Mouse (Mus musculus) retina, adult 2 months (tissue): ENCODE data around the gene Gm6370.
"Not testable (repeated sequence)": the region's sequence is repeated elsewhere in the genome, so short reads cannot be mapped to it uniquely, and the experiment has no call there.

ENCODE experiments used
- DNase-seq: peaks from one replicate; pipeline ENCODE4 v3.0.0-alpha.2; 2012; ENCODE audit warnings: low read depth, low spot score

Gm6370 gene

GRCm38 (mm10) chr5:146491063-146491462 lies at the start of gene Gm6370:
Gene Gm6370 (plus strand): TSS chr5:146491363.
- DNase-seq: not testable (repeated sequence)

GRCm38 (mm10) chr5:146442767-146443166 lies 48.4 kb upstream of the Gm6370 start:
- no peak for DNase-seq

DNA sequence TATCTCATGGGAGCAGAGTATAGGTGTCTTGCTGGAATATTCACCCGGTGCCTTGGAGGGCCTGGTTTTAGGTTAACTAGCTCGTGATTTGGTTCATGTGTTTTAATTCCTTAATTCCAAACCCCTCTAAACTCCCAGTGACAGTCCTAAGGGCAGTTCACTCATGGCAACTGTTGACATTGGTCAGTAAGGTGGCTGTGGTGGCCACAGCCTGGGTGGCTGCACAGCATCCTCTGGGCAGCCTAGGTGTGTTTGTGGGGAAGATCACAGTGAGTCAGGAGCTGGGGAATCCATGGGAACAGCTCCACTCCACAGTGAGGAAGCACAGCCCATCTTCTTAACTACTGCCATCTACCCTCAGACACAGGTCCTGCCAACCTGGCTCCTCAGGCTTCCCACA lies 44.5 kb upstream of the Gm6370 start:
- no peak for DNase-seq

- DNase-seq: no peak
Observed at GRCm38 (mm10) chr5:146451592-146452254, 39.4 kb upstream of the Gm6370 start.

GRCm38 (mm10) chr5:146453556-146453955 lies 37.6 kb upstream of the Gm6370 start:
- DNase-seq: no peak

GRCm38 (mm10) chr5:146461612-146462011 lies 29.6 kb upstream of the Gm6370 start:
- no peak for DNase-seq

GRCm38 (mm10) chr5:146466663-146467062 lies 24.5 kb upstream of the Gm6370 start:
- DNase-seq: no peak

GRCm38 (mm10) chr5:146468311-146468710 lies 22.9 kb upstream of the Gm6370 start:
- DNase-seq: no peak

GRCm38 (mm10) chr5:146470821-146471220 lies 20.3 kb upstream of the Gm6370 start:
- no peak for DNase-seq

- DNase-seq: no peak
Observed at GRCm38 (mm10) chr5:146471311-146471710, 19.9 kb upstream of the Gm6370 start.

DNA sequence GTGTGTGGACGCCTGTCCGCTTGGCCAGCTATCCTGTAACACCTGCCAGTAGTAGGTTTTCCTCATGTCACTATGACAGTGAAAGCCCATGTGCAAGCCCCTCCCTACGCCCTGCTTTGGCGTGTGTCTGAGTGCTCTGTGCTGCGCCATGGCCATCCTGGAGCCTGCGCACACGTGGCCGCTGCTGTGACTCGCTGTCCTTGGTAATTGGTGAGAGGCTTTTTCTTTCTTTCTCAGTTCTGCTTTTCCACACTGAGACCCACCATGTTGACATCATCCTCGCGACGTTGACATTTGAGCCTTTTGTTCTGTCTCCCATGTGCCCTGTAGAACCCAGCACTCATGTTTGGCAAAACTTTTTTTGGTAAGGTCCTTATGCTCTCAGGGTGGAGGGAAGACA lies 19.3 kb upstream of the Gm6370 start:
- no peak for DNase-seq

- not testable (repeated sequence) for DNase-seq
Observed at GRCm38 (mm10) chr5:146479564-146479963, 11.6 kb upstream of the Gm6370 start.

- not testable (repeated sequence) for DNase-seq
Observed at GRCm38 (mm10) chr5:146481665-146482064, 9.5 kb upstream of the Gm6370 start, which contains the start of gene Gm6408. Gene Gm6408 (plus strand): TSS chr5:146481965.

DNA sequence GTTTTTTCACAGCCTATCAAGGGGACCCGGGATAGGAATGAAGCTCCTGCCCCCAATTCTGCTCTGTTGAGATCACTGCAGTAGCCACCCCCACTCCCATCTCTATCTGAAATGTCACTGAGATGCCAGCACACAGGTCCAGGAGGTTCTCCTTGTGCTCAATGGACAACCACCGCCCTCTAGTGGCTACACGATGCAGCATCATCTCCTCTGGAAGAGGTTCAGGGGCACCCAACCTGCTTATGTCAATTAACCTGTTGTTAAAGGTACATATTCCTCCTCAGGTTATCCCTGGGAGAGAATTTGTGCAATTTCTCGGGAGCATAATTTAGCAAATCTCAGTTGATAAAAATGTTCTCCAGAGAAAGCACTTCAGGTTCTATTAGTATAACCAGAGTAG lies 2.2 kb upstream of the Gm6370 start:
- DNase-seq: not testable (repeated sequence)

- DNase-seq: not testable (repeated sequence)
Observed at GRCm38 (mm10) chr5:146502099-146502498, 10.9 kb downstream of the Gm6370 start, which contains the start of gene 4930449I24Rik. Gene 4930449I24Rik (plus strand): TSS chr5:146502399.

GRCm38 (mm10) chr5:146513823-146514222 lies 22.7 kb downstream of the Gm6370 start, which contains the start of gene Gm3402:
Gene Gm3402 (plus strand): TSS chr5:146514123.
- not testable (repeated sequence) for DNase-seq

- not testable (repeated sequence) for DNase-seq
Observed at GRCm38 (mm10) chr5:146525501-146525900, 34.3 kb downstream of the Gm6370 start, which contains the start of gene Gm3404. Gene Gm3404 (plus strand): TSS chr5:146525801.

GRCm38 (mm10) chr5:146537347-146537746 lies 46.2 kb downstream of the Gm6370 start, which contains the start of gene Gm3409:
Gene Gm3409 (plus strand): TSS chr5:146537647.
- not testable (repeated sequence) for DNase-seq
